Mouse (Mus musculus) small intestine, adult 2 months (tissue): ENCODE data around the gene 3110082J24Rik.

Experiments
- CTCF ChIP-seq: fragments of 200-500 bp; IDR thresholded peaks from 2 replicates; pipeline ENCODE4 v1.5.1; 2012; ENCODE audit warnings: low read depth, mild to moderate bottlenecking, control low read depth, inconsistent platforms, low read length, moderate library complexity, mixed read lengths; ENCODE audit not compliant: insufficient replicate concordance, insufficient read length; ENCODE audit errors: extremely low read depth
- POLR2A ChIP-seq: fragments of 200-500 bp; IDR thresholded peaks from 2 replicates; pipeline ENCODE4 v1.6.1; 2012; ENCODE audit warnings: low read depth, mild to moderate bottlenecking, control low read depth, inconsistent platforms, low read length, moderate library complexity

- no peak for TF ChIP-seq CTCF
- TF ChIP-seq POLR2A: no peak
These were observed 49.5 kb upstream of the 3110082J24Rik start for GRCm38 (mm10) chr5:30155395-30155792.
